Mouse (Mus musculus): ENCODE results near the gene Afp. TPM values are rescaled to one million over a fixed set of nuclear protein-coding genes. Genes with fewer than 3 reads are reported as not detected.

Gene Afp
- total RNA-seq, 2 experiments from 2014 or later: 0.44 TPM; not detected in 1

GRCm38 (mm10) chr5:90504742-90505141 lies 14.2 kb downstream of the Afp start:
- no peak for DNase-seq
- intact Hi-C loops (cut with DNase I): loop anchor here (10.0 kb wide), 1 partner anchor 100 kb away; no protein-coding TSS in a partner anchor

- intact Hi-C loops (cut with DNase I): loop anchor here (10.0 kb wide), 1 partner anchor 102 kb away; no protein-coding TSS in a partner anchor
- peak; percentile 5 for DNase-seq
These were observed 16.0 kb downstream of the Afp start for GRCm38 (mm10) chr5:90506507-90506906.

GRCm38 (mm10) chr5:90507411-90507949 lies 16.9 kb downstream of the Afp start:
- intact Hi-C loops (cut with DNase I): loop anchor here (10.0 kb wide), 1 partner anchor 103 kb away; no protein-coding TSS in a partner anchor
- DNase-seq: peak; percentile 25

GRCm38 (mm10) chr5:90509828-90510592 lies 19.5 kb downstream of the Afp start:
- no peak for DNase-seq
- intact Hi-C loops (cut with DNase I): loop anchor here (10.0 kb wide), 1 partner anchor 105 kb away; no protein-coding TSS in a partner anchor

- DNase-seq: no peak
- intact Hi-C loops (cut with DNase I): no loop called here
These were observed 21.9 kb downstream of the Afp start for GRCm38 (mm10) chr5:90512288-90512955.

GRCm38 (mm10) chr5:90515561-90515960 lies 25.0 kb downstream of the Afp start:
- intact Hi-C loops (cut with DNase I): no loop called here
- no peak for DNase-seq

- no peak for DNase-seq
- intact Hi-C loops (cut with DNase I): no loop called here
These were observed 28.0 kb downstream of the Afp start, which contains the start of gene Afm for GRCm38 (mm10) chr5:90518356-90519100. Afm (plus strand) TSS chr5:90518932.

GRCm38 (mm10) chr5:90551191-90551590 lies 60.7 kb downstream of the Afp start:
- no peak for DNase-seq
- intact Hi-C loops (cut with DNase I): no loop called here

GRCm38 (mm10) chr5:90556052-90556451 lies 65.5 kb downstream of the Afp start:
- no peak for DNase-seq
- intact Hi-C loops (cut with DNase I): no loop called here

Other genes with a start within 250 kb of the Afp start
- 100 to 1,000 TPM; 119 to 122 TPM for gene Ankrd17, start 124.2 kb upstream of the Afp start, total RNA-seq (2021)
- 1 to 10 TPM; 1.6 to 1.9 TPM for gene Gm9958, start 123.5 kb upstream of the Afp start, total RNA-seq (2021)
- 1 to 10 TPM in 1 of 2 experiments, under 1 TPM in 1; 0.46 to 1.6 TPM for gene Alb, start 29.8 kb upstream of the Afp start, total RNA-seq (2021)
- gene Afm, start 28.2 kb downstream of the Afp start, total RNA-seq (2021): not detected
- under 1 TPM; 0.54 TPM for gene 5830473C10Rik, start 70.4 kb downstream of the Afp start, total RNA-seq (2021)
- 1 to 10 TPM; 1.4 TPM for gene Rassf6, start 149.9 kb downstream of the Afp start, total RNA-seq (2021)

Data from left cerebral cortex, postnatal 4 days (tissue).